Mouse (Mus musculus) limb, embryonic 12.5 days (tissue): ENCODE measurements around the gene Hfe2. TPM values are rescaled to one million over a fixed set of nuclear protein-coding genes. Genes with fewer than 3 reads are reported as not detected.
A peak's percentile ranks its signal among the peaks of the same experiment; 100 is the strongest.
"Not testable (repeated sequence)": the region's sequence is repeated elsewhere in the genome, so short reads cannot be mapped to it uniquely, and the experiment has no call there.

Source experiments
- ATAC-seq: fragments of 200-750 bp; cut with Nextera tagmentation; 2 replicates; pipeline ENCODE4 v1.8.0; 2017; ENCODE audit warnings: low read depth, moderate TSS enrichment; ENCODE audit not compliant: insufficient number of reproducible peaks, insufficient read depth, low FRiP score, low TSS enrichment
- H3K27ac ChIP-seq: fragments of 300-500 bp; sonication (generic); 2 replicates; pipeline ENCODE4 v1.5.1; 2016; ENCODE audit warnings: mild to moderate bottlenecking, moderate library complexity
- H3K27me3 ChIP-seq: fragments of 300-500 bp; sonication (generic); 2 replicates; pipeline ENCODE4 v1.6.1; 2016; ENCODE audit warnings: mild to moderate bottlenecking, moderate library complexity
- H3K36me3 ChIP-seq: fragments of 300-500 bp; sonication (generic); 2 replicates; pipeline ENCODE4 v1.6.1; 2016; ENCODE audit warnings: mild to moderate bottlenecking, moderate library complexity
- H3K4me1 ChIP-seq: fragments of 300-500 bp; sonication (generic); replicated peaks from 2 replicates; pipeline ENCODE4 v1.6.1; 2016
- H3K4me2 ChIP-seq: fragments of 300-500 bp; sonication (generic); 2 replicates; pipeline ENCODE4 v1.6.1; 2016; ENCODE audit warnings: mild to moderate bottlenecking, moderate library complexity
- H3K4me3 ChIP-seq: fragments of 300-500 bp; sonication (generic); replicated peaks from 2 replicates; pipeline ENCODE4 v1.5.1; 2016; ENCODE audit warnings: mild to moderate bottlenecking
- H3K9ac ChIP-seq: fragments of 300-500 bp; sonication (generic); replicated peaks from 2 replicates; pipeline ENCODE4 v1.6.1; 2016; ENCODE audit warnings: mild to moderate bottlenecking, moderate library complexity
- H3K9me3 ChIP-seq: fragments of 300-500 bp; sonication (generic); 2 replicates; pipeline ENCODE4 v1.6.1; 2016; ENCODE audit warnings: mild to moderate bottlenecking, moderate library complexity
- WGBS: fragments of 180-500 bp; shearing (Covaris S2); methylation state at CpG from one replicate; pipeline ENCODE4 v1.1.7; 2016; 5-methylcytosine and 5-hydroxymethylcytosine counted together
- polyA plus RNA-seq: library from polyadenylated mRNA; unstranded; fragments of >200 nt; fragmentation: Nextera tagmentation; extraction: Ambion mirVana; gene quantifications from 2 replicates; pipeline ENCODE4 v1.2.1, GENCODE M21; 2016

The Hfe2 gene
- polyA plus RNA-seq: 7.8 and 8.5 TPM in 2 replicates

DNA sequence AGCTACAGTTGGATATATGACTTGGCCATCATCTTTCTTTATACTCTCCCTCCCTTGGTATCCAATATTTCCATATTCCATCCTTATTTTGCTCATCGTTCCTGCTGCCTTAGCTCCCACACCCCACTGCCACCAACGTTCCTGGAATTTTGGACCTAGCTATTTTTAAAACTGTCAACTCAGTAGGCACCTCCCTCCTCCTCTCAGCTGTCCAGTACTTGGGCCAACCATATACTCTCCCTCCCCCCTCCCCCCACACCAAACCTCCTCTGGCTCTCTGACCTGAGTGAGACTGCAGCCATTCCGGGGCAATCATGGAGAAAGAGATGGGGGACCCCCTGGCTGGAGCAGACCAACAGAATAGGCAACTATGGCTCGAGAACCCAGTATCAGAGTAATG, at the start of gene Hfe2:
Gene Hfe2 (plus strand): TSS at position 259 of the 400 bp plus-strand sequence.
- no peak for ATAC-seq
- 74% methylated on average over 4 of the region's 4 CpGs for WGBS
- H3K4me2 ChIP-seq: no peak within 1 kb of the TSS

DNA sequence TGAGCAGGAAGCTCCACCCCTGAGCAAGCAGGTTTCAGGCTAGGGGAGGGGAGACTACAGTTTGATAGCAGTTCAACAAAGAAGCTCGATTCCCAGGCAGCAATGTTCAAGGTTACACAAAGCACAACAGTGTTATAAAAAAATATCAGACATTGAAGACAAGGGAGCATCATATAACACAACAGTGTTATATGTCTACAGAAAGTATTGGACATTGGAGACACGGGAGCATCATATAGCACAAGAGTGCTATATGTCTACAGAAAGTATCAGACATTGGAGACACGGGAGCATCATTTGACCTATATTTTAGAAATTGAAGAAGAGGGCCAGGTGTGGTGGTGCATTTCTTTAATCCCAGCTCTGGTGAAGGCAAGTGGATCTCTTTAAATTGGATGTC, 47.9 kb upstream of the Hfe2 start:
- peaks cover 69% of the 10 kb centered on the region for H3K27me3 ChIP-seq
- ATAC-seq: no peak

More for the DNA sequence above, at the start of gene Hfe2:
- Histone ChIP-seq H3K27ac (no peak within 1 kb of the TSS), H3K9me3 (no peaks in the 10 kb centered on the region), H3K9ac (no peak within 1 kb of the TSS), H3K36me3 (no peaks in the 10 kb centered on the region), H3K27me3 (peaks cover 51% of the 10 kb centered on the region), H3K4me3 (no peak within 1 kb of the TSS), H3K4me1 (peaks cover 13% of the 10 kb centered on the region; the same call in 1 of the 2 replicates)

DNA sequence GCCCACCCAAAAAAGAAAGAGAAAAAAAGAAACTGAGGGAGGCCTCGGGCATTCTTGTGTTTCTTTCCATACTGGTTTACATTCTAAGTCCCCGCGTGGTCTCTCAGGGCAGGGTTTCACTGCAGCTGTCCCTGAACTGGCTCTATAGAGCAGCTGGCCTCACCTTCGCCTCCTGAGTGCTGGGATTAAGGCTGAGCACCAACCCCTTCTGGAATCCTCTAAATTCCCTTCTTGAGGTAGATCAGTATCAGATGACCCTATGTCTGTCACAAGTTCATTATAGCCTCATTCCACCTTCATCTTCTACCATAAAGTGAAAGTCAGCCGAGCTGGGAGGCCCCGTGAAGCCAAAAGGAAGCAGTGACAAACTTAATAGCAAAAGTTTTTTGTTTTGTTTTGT, 47.4 kb upstream of the Hfe2 start:
- Histone ChIP-seq H3K4me3 (no peak overlapping the region), H3K36me3 (no peaks in the 10 kb centered on the region), H3K27me3 (peaks cover 69% of the 10 kb centered on the region), H3K27ac (no peak overlapping the region), H3K9ac (no peak overlapping the region), H3K9me3 (no peaks in the 10 kb centered on the region), H3K4me1 (peaks cover 8% of the 10 kb centered on the region; the same call in 1 of the 2 replicates), H3K4me2 (no peak overlapping the region)
- WGBS: 55% methylated on average over 6 of the region's 6 CpGs
- peak; percentile 61; the same call in 1 of the 2 replicates for ATAC-seq

More for the DNA sequence above, 47.9 kb upstream of the Hfe2 start:
- Histone ChIP-seq H3K9ac (no peak overlapping the region), H3K9me3 (no peaks in the 10 kb centered on the region), H3K4me1 (peaks cover 8% of the 10 kb centered on the region; the same call in 1 of the 2 replicates), H3K27ac (no peak overlapping the region), H3K36me3 (no peaks in the 10 kb centered on the region), H3K4me2 (no peak overlapping the region), H3K4me3 (no peak overlapping the region)
- WGBS: 53% methylated on average over 3 of the region's 3 CpGs

DNA sequence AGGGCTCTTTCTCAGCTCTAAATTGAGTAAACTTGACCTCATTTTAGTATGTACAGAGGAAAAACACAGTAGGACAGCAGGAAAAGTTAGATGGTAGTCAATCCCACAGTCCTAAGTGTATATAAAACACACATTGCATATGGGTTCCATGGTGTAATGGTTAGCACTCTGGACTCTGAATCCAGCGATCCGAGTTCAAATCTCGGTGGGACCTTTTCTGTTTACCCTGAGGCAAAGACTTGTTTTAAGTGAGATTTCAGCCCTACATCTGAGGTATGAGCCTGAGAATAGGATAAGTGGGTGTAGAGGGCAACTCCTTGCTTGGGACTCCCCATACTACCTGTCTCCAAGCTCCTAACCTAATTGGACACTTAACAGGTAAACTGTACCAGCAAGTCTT, 45.7 kb upstream of the Hfe2 start:
- no peaks in the 10 kb centered on the region for H3K36me3 ChIP-seq
- 30% methylated on average over 3 of the region's 3 CpGs for WGBS
- H3K4me1 ChIP-seq: peaks cover 8% of the 10 kb centered on the region; the same call in 1 of the 2 replicates
- no peak overlapping the region for H3K4me3 ChIP-seq
- no peak overlapping the region for H3K9ac ChIP-seq
- no peaks in the 10 kb centered on the region for H3K9me3 ChIP-seq
- ATAC-seq: no peak
- no peak overlapping the region for H3K4me2 ChIP-seq
- H3K27ac ChIP-seq: no peak overlapping the region
- peaks cover 52% of the 10 kb centered on the region for H3K27me3 ChIP-seq

DNA sequence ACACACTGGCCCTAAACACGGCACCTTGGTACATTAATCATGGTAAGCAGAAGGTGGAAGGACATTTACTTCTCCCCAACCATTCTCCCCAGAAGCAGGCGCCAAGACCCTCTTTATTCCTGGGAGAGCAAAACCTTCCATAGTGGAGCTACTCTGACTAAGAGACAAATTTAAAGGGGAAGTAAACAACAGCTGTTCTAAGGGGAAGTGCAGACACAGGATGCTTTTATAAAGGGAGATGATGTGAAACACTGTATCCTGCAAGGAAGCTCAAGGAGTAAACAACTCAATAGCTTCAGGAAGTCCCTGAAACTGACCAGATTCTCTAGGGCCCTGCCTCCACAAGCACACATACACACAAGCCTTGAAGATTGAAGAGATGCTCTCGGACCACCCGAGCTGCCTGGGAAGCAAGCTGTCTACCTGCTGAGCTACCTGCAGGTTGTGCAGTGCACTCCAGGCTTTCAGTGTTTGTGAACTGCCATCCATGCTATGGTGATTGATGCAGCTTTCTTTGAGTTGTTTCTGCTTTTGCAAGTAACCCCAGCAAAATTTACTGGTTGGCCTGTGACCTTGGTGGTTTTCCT, 44.2 kb upstream of the Hfe2 start:
- H3K4me3 ChIP-seq: no peak overlapping the region
- H3K36me3 ChIP-seq: no peaks in the 10 kb centered on the region
- ATAC-seq: no peak
- no peaks in the 10 kb centered on the region for H3K9me3 ChIP-seq
- H3K27ac ChIP-seq: no peak overlapping the region
- no peak overlapping the region for H3K9ac ChIP-seq
- peaks cover 43% of the 10 kb centered on the region for H3K27me3 ChIP-seq
- no peak overlapping the region for H3K4me2 ChIP-seq
- WGBS: 88% methylated on average over 4 of the region's 4 CpGs
- H3K4me1 ChIP-seq: peaks cover 3% of the 10 kb centered on the region; the same call in 1 of the 2 replicates

DNA sequence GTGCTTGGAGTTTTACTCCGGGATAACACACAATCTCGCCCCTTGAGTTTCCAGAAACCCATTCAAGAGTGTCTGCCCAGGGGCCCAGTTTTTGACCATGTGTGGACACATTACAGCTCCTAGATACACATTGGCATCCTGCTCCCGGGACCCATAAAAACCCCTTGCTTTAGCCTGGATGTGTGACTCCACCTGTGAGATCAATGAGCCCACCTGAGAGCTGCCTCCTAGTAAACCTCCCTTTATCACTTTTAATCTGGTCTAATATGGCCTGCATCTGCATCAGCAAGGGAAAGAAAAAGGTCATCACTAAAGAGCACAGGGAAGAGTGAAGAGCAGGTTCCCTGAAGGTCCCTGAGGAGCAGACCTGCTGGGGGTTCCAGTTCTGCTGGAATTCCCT, 43.1 kb upstream of the Hfe2 start:
- Histone ChIP-seq H3K4me1 (peaks cover 3% of the 10 kb centered on the region; the same call in 1 of the 2 replicates), H3K9me3 (no peaks in the 10 kb centered on the region), H3K9ac (no peak overlapping the region), H3K36me3 (no peaks in the 10 kb centered on the region), H3K27me3 (peaks cover 34% of the 10 kb centered on the region), H3K4me2 (no peak overlapping the region), H3K27ac (no peak overlapping the region), H3K4me3 (no peak overlapping the region)
- no peak for ATAC-seq
- WGBS: 83% methylated on average over 3 of the region's 3 CpGs

DNA sequence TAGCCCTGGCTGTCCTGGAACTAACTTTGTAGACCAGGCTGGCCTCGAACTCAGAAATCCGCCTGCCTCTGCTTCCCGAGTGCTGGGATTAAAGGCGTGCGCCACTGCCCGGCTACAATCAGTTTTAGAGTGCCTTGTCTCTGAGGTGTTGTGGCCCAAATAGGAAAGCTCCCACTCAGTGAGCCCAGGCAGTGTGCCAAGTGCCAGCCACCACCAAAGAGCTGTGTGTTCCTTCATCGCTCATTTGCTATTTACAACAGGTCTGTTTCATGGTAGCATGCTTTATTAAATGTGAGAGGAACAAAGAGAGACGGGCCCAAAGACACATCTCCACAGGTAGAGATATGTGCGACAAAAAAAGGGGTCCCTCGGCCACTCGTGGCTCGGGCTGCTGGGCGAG, 42.5 kb upstream of the Hfe2 start:
- Histone ChIP-seq H3K4me1 (peaks cover 3% of the 10 kb centered on the region; the same call in 1 of the 2 replicates), H3K9ac (no peak overlapping the region), H3K27ac (no peak overlapping the region), H3K4me2 (no peak overlapping the region), H3K4me3 (no peak overlapping the region), H3K9me3 (no peaks in the 10 kb centered on the region), H3K27me3 (peaks cover 28% of the 10 kb centered on the region), H3K36me3 (no peaks in the 10 kb centered on the region)
- no peak for ATAC-seq
- 89% methylated on average over 13 of the region's 13 CpGs for WGBS

DNA sequence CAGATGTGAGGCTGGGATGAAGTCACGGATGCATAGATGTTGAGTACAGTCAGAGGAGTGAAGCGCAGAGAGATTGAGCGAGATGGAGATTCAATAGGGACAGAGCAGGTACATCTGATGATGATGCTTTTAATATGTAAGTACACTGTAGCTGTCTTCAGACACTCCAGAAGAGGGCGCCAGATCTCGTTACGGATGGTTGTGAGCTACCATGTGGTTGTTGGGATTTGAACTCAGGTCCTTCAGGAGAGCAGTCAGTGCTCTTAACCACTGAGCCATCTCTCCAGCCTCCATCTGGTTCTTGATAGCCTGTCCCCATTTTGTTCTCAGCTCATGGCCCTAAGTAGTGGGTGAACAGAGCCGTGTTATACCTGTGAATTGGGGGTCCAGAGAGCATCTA, 41.9 kb upstream of the Hfe2 start:
- H3K27me3 ChIP-seq: peaks cover 22% of the 10 kb centered on the region; the same call in 1 of the 2 replicates
- not testable (repeated sequence) for H3K27ac ChIP-seq, H3K4me2 ChIP-seq, H3K4me1 ChIP-seq, ATAC-seq, H3K9ac ChIP-seq, H3K4me3 ChIP-seq, H3K9me3 ChIP-seq, H3K36me3 ChIP-seq
- 49% methylated on average over 7 of the region's 7 CpGs for WGBS

DNA sequence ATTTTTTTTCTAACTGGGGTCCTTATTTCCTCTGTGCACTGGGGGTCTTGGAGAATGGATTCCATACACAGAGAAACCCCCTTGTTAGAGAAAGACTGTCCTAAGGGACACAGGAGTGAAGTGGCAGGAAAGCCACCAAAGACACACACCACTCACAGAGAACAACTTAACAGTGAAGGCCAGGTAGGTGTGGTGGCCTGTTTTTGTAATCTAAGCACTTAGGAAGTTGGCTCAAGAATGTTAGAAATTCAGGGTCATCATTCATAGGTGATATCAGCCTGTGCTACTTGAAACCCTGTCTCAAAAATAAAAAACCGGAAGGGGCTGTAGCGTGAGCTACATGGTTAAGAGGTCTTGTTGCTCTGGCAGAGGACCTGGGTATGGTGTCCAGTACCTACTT, 41.0 kb upstream of the Hfe2 start:
- Histone ChIP-seq H3K9me3 (no peaks in the 10 kb centered on the region), H3K4me3 (no peak overlapping the region), H3K4me2 (no peak overlapping the region), H3K36me3 (no peaks in the 10 kb centered on the region), H3K27ac (no peak overlapping the region), H3K27me3 (0 out of 2 replicates have a peak, but pooled peaks cover 19% of the 10 kb centered on the region), H3K4me1 (peaks cover 8% of the 10 kb centered on the region; the same call in 1 of the 2 replicates), H3K9ac (no peak overlapping the region)
- WGBS: 91% methylated on average over 2 of the region's 2 CpGs
- no peak for ATAC-seq

DNA sequence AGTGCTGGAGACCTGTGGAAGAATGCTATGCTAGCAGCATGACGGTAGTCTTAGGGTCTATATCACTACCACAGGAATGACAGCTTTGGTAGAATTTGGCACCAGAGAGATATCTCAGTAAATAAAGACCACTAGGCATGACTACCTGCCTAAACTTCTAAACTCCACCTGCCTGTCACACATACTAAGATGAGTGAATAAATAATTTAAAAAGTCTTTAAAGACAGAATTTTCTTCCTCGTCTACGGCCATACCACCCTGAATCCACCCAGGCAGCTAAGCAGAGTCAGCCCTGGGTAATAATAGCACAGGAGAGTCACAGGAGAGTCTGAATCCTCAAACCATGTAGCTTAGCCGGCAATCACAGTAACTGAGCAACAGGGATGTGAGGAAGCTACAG, 40.1 kb upstream of the Hfe2 start:
- Histone ChIP-seq H3K36me3 (no peaks in the 10 kb centered on the region), H3K9ac (no peak overlapping the region), H3K27me3 (0 out of 2 replicates have a peak, but pooled peaks cover 15% of the 10 kb centered on the region), H3K9me3 (no peaks in the 10 kb centered on the region), H3K4me1 (peaks cover 8% of the 10 kb centered on the region; the same call in 1 of the 2 replicates), H3K4me3 (no peak overlapping the region), H3K4me2 (peak overlapping the region; percentile 3; the same call in 1 of the 2 replicates), H3K27ac (no peak overlapping the region)
- no peak for ATAC-seq
- WGBS: 75% methylated on average over 4 of the region's 4 CpGs

DNA sequence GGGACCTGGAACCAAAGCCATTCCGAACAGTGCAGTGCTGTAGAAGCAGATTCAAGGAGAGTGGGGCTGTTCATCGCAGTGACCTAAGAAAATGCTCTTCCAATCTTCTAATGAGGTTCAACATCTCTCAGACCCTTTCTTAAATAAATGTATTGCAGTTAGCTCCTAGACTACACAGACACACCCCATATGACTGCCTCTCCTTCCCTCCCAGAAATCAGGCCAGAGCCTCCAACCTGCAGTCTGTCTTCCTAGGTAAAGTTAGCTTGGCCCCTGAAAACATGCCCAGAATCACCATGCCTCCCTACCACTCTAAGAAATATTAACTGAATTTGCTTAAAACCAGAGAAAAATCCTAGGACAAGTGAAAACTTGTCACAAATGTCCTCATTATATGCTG, 39.6 kb upstream of the Hfe2 start:
- Histone ChIP-seq H3K27ac (no peak overlapping the region), H3K4me2 (peak overlapping the region; percentile 3; the same call in 1 of the 2 replicates), H3K36me3 (no peaks in the 10 kb centered on the region), H3K27me3 (0 out of 2 replicates have a peak, but pooled peaks cover 15% of the 10 kb centered on the region), H3K4me3 (no peak overlapping the region), H3K9me3 (no peaks in the 10 kb centered on the region), H3K4me1 (peaks cover 8% of the 10 kb centered on the region; the same call in 1 of the 2 replicates), H3K9ac (no peak overlapping the region)
- no peak for ATAC-seq
- 74% methylated on average over 2 of the region's 2 CpGs for WGBS
